In genomic region chr11:85565068-85565467, GRCm38 (mm10) we compare ENCODE assay signal across 28 mouse cellular contexts.
A peak's percentile ranks its signal among the peaks of the same experiment; 100 is the strongest.
DNase-seq lines count a peak whose midpoint lies in the region; ATAC-seq and TF ChIP-seq lines count a peak whose summit lies in the region.
"Had no signal": no experiment of that assay in that cellular context is flagged by ENCODE, and none has a peak within 500 bp of the region (broad histone marks: within the 10 kb centered on the region; RNA-seq: fewer than 3 reads in every experiment).

No protein-coding gene starts in this region.

- peak; percentile 57; the same call in 1 of the 2 replicates for ATAC-seq in lung, embryonic 15.5 days (ENCODE audit: borderline replicate concordance, extremely low read depth, low FRiP score, low TSS enrichment)
- peak; percentile 16; the same call in 1 of the 2 replicates for ATAC-seq in lung, postnatal 0 days
- ATAC-seq in stomach, postnatal 0 days (ENCODE audit: low FRiP score, low TSS enrichment) = peak; percentile 21; the same call in 1 of the 2 replicates
- ATAC-seq: activated CD4-positive, CD25-positive, alpha-beta regulatory T cell, adult 4 months; CD4-positive, CD25-positive, alpha-beta regulatory T cell, adult 4 months; forebrain, embryonic 14.5 days; forebrain, embryonic 16.5 days; Patski had no signal

- no peak overlapping the region for H3K9ac ChIP-seq in lung, embryonic 15.5 days
- H3K9ac ChIP-seq in lung, postnatal 0 days (replicated peaks; ENCODE audit: low read depth) = no peak overlapping the region
- H3K9ac ChIP-seq in stomach, postnatal 0 days (ENCODE audit: low read length) = no peak overlapping the region
- H3K9ac ChIP-seq: embryonic facial prominence, embryonic 13.5 days; embryonic facial prominence, embryonic 15.5 days; forebrain, embryonic 12.5 days had no signal

- TF ChIP-seq EP300 in lung, postnatal 0 days (IDR thresholded peaks at IDR 0.05) = no peak
- no peak for TF ChIP-seq EP300 in stomach, postnatal 0 days (optimal IDR thresholded peaks at IDR 0.05)

- no peak overlapping the region for H3K4me3 ChIP-seq in lung, embryonic 15.5 days
- H3K4me3 ChIP-seq in lung, postnatal 0 days (ENCODE audit: low read depth, low read length) = no peak overlapping the region
- no peak overlapping the region for H3K4me3 ChIP-seq in lung, adult 2 months (replicated peaks; ENCODE audit: extremely low read depth, low read depth, low read length)
- H3K4me3 ChIP-seq in stomach, postnatal 0 days (ENCODE audit: low read depth, low read length) = no peak overlapping the region
- H3K4me3 ChIP-seq: embryonic facial prominence, embryonic 13.5 days; embryonic facial prominence, embryonic 15.5 days; erythroblast, embryonic 14.5 days; forebrain, embryonic 10.5 days; forebrain, embryonic 12.5 days had no signal

- no peak for DNase-seq in lung, postnatal 25 days (ENCODE audit: low spot score)
- no peak for DNase-seq in lung, postnatal 0 days (ENCODE audit: low spot score)
- DNase-seq in lung, adult 2 months = no peak
- DNase-seq in stomach, postnatal 0 days (ENCODE audit: low spot score) = no peak
- DNase-seq: adrenal gland, adult 8-10 months; adrenal gland, postnatal 14 days; adrenal gland, postnatal 36 days; B cell, adult 2 months; cerebellum, adult 11 months; cerebellum, adult 18-20 months; cerebellum, adult 8-10 months; cerebellum, adult 9-11 months; cerebellum, postnatal 14 days; cerebellum, postnatal 36 days; embryo, embryonic 11 days had no signal

- no peak overlapping the region for H3K4me2 ChIP-seq in lung, embryonic 15.5 days
- H3K4me2 ChIP-seq in lung, postnatal 0 days (replicated peaks; ENCODE audit: low read depth, low read length) = no peak overlapping the region
- H3K4me2 ChIP-seq in stomach, postnatal 0 days (replicated peaks; ENCODE audit: low read depth) = no peak overlapping the region
- H3K4me2 ChIP-seq: embryonic facial prominence, embryonic 13.5 days; embryonic facial prominence, embryonic 15.5 days; forebrain, embryonic 12.5 days had no signal

- H3K9me3 ChIP-seq in lung, embryonic 15.5 days = no peaks in the 10 kb centered on the region
- H3K9me3 ChIP-seq in lung, postnatal 0 days (ENCODE audit: low read length) = no peaks in the 10 kb centered on the region
- no peaks in the 10 kb centered on the region for H3K9me3 ChIP-seq in stomach, postnatal 0 days (ENCODE audit: control insufficient read depth, low read length)
- H3K9me3 ChIP-seq: embryonic facial prominence, embryonic 13.5 days; embryonic facial prominence, embryonic 15.5 days; forebrain, embryonic 10.5 days; forebrain, embryonic 12.5 days; G1E had no signal

- H3K27ac ChIP-seq in lung, embryonic 15.5 days = no peak overlapping the region
- no peak overlapping the region for H3K27ac ChIP-seq in lung, postnatal 0 days (ENCODE audit: low read length)
- H3K27ac ChIP-seq in stomach, postnatal 0 days (replicated peaks) = no peak overlapping the region
- H3K27ac ChIP-seq: embryonic facial prominence, embryonic 13.5 days; embryonic facial prominence, embryonic 15.5 days; forebrain, embryonic 10.5 days; forebrain, embryonic 12.5 days had no signal

- TF ChIP-seq CTCF in lung, postnatal 0 days (IDR thresholded peaks at IDR 0.05) = no peak
- no peak for TF ChIP-seq CTCF in lung, adult 2 months (IDR thresholded peaks at IDR 0.05; ENCODE audit: insufficient read depth, low read length)
- no peak for TF ChIP-seq CTCF in stomach, postnatal 0 days (IDR thresholded peaks at IDR 0.05; ENCODE audit: low read depth)

- 67% methylated on average over 2 of the region's 2 CpGs for WGBS in lung, embryonic 15.5 days
- 55% methylated on average over 2 of the region's 2 CpGs for WGBS in lung, postnatal 0 days
- 48% methylated on average over 2 of the region's 2 CpGs for WGBS in lung, adult 2 months
- 58% methylated on average over 2 of the region's 2 CpGs for WGBS in stomach, postnatal 0 days

- H3K27me3 ChIP-seq in lung, embryonic 15.5 days = no peaks in the 10 kb centered on the region
- H3K27me3 ChIP-seq in lung, postnatal 0 days (replicated peaks; ENCODE audit: insufficient read depth, low read length) = no peaks in the 10 kb centered on the region
- no peaks in the 10 kb centered on the region for H3K27me3 ChIP-seq in stomach, postnatal 0 days (ENCODE audit: control insufficient read depth, insufficient read depth, low read length)
- H3K27me3 ChIP-seq: CH12.LX; embryonic facial prominence, embryonic 13.5 days; embryonic facial prominence, embryonic 15.5 days; Patski had no signal

- TF ChIP-seq POLR2A in lung, adult 2 months (IDR thresholded peaks at IDR 0.05; ENCODE audit: borderline replicate concordance, extremely low read depth, low read depth, low read length) = no peak

- H3K36me3 ChIP-seq in lung, embryonic 15.5 days = no peaks in the 10 kb centered on the region
- H3K36me3 ChIP-seq in lung, postnatal 0 days (ENCODE audit: insufficient read depth, low read length) = no peaks in the 10 kb centered on the region
- H3K36me3 ChIP-seq in stomach, postnatal 0 days (ENCODE audit: control insufficient read depth, insufficient read depth, low read length) = no peaks in the 10 kb centered on the region
- H3K36me3 ChIP-seq: embryonic facial prominence, embryonic 15.5 days; forebrain, embryonic 10.5 days; forebrain, embryonic 12.5 days had no signal

- 0 out of 2 replicates have a peak, but pooled peaks cover 3% of the 10 kb centered on the region for H3K4me1 ChIP-seq in lung, embryonic 15.5 days
- no peaks in the 10 kb centered on the region for H3K4me1 ChIP-seq in lung, postnatal 0 days (ENCODE audit: insufficient read depth, low read depth, low read length)
- peaks cover 4% of the 10 kb centered on the region; the same call in 1 of the 2 replicates for H3K4me1 ChIP-seq in lung, adult 2 months (ENCODE audit: control insufficient read depth, insufficient read depth, low read length)
- no peaks in the 10 kb centered on the region for H3K4me1 ChIP-seq in stomach, postnatal 0 days (replicated peaks; ENCODE audit: control insufficient read depth, insufficient read depth)
- H3K4me1 ChIP-seq: embryonic facial prominence, embryonic 13.5 days; embryonic facial prominence, embryonic 15.5 days had no signal
